Mouse (Mus musculus): ENCODE results near the gene Foxd1. TPM values are rescaled to one million over a fixed set of nuclear protein-coding genes. Genes with fewer than 3 reads are reported as not detected.

Foxd1 gene
- polyA plus RNA-seq, 1 experiment: 1.0 TPM

- Histone ChIP-seq H3K27ac (ENCODE audit: insufficient read depth, low read length) (no peak overlapping the region), H3K4me1 (ENCODE audit: control insufficient read depth, insufficient read depth, low read length) (no peaks in the 10 kb centered on the region), H3K4me3 (ENCODE audit: insufficient read depth, low read length) (no peak overlapping the region)
- TF ChIP-seq POLR2A (IDR thresholded peaks at IDR 0.05; ENCODE audit: extremely low read depth, insufficient read depth, low read length): no peak
- TF ChIP-seq CTCF (IDR thresholded peaks at IDR 0.05; ENCODE audit: extremely low read depth, insufficient read depth, low read length): no peak
Measured at GRCm38 (mm10) chr13:98352381-98352975, 1.6 kb upstream of the Foxd1 start.

- Histone ChIP-seq H3K4me3 (ENCODE audit: insufficient read depth, low read length) (0 out of 2 replicates have a peak overlapping the region, but pooled peaks have one; percentile 15), H3K4me1 (ENCODE audit: control insufficient read depth, insufficient read depth, low read length) (no peaks in the 10 kb centered on the region), H3K27ac (ENCODE audit: insufficient read depth, low read length) (no peak overlapping the region)
- TF ChIP-seq CTCF (IDR thresholded peaks at IDR 0.05; ENCODE audit: extremely low read depth, insufficient read depth, low read length): no peak
- TF ChIP-seq POLR2A (IDR thresholded peaks at IDR 0.05; ENCODE audit: extremely low read depth, insufficient read depth, low read length): no peak
Measured at GRCm38 (mm10) chr13:98353709-98354089, 343 bp upstream of the Foxd1 start.

- 0 out of 2 replicates have a peak overlapping the region, but pooled peaks have one; percentile 15 for H3K4me3 ChIP-seq (ENCODE audit: insufficient read depth, low read length)
Measured at GRCm38 (mm10) chr13:98354871-98355558, 973 bp downstream of the Foxd1 start.

GRCm38 (mm10) chr13:98355559-98356111 is 1.6 kb downstream of the Foxd1 start:
- Histone ChIP-seq H3K4me3 (ENCODE audit: insufficient read depth, low read length) (no peak overlapping the region), H3K4me1 (ENCODE audit: control insufficient read depth, insufficient read depth, low read length) (no peaks in the 10 kb centered on the region), H3K27ac (ENCODE audit: insufficient read depth, low read length) (no peak overlapping the region)
- TF ChIP-seq POLR2A (IDR thresholded peaks at IDR 0.05; ENCODE audit: extremely low read depth, insufficient read depth, low read length) (no peak), CTCF (IDR thresholded peaks at IDR 0.05; ENCODE audit: extremely low read depth, insufficient read depth, low read length) (no peak)

More at GRCm38 (mm10) chr13:98354871-98355558, 973 bp downstream of the Foxd1 start:
- TF ChIP-seq POLR2A (IDR thresholded peaks at IDR 0.05; ENCODE audit: extremely low read depth, insufficient read depth, low read length) (no peak), CTCF (IDR thresholded peaks at IDR 0.05; ENCODE audit: extremely low read depth, insufficient read depth, low read length) (no peak)
- no peaks in the 10 kb centered on the region for H3K4me1 ChIP-seq (ENCODE audit: control insufficient read depth, insufficient read depth, low read length)
- H3K27ac ChIP-seq (ENCODE audit: insufficient read depth, low read length): no peak overlapping the region; the same call in 1 of the 2 replicates

GRCm38 (mm10) chr13:98356176-98356972 is 2.3 kb downstream of the Foxd1 start:
- TF ChIP-seq CTCF (IDR thresholded peaks at IDR 0.05; ENCODE audit: extremely low read depth, insufficient read depth, low read length) (no peak), POLR2A (IDR thresholded peaks at IDR 0.05; ENCODE audit: extremely low read depth, insufficient read depth, low read length) (no peak)
- H3K4me1 ChIP-seq (ENCODE audit: control insufficient read depth, insufficient read depth, low read length): no peaks in the 10 kb centered on the region
- H3K27ac ChIP-seq (ENCODE audit: insufficient read depth, low read length): no peak overlapping the region
- no peak overlapping the region for H3K4me3 ChIP-seq (ENCODE audit: insufficient read depth, low read length)

GRCm38 (mm10) chr13:98356973-98357425 is 3.0 kb downstream of the Foxd1 start:
- H3K4me3 ChIP-seq (ENCODE audit: insufficient read depth, low read length): no peak overlapping the region
- TF ChIP-seq POLR2A (IDR thresholded peaks at IDR 0.05; ENCODE audit: extremely low read depth, insufficient read depth, low read length) (no peak), CTCF (IDR thresholded peaks at IDR 0.05; ENCODE audit: extremely low read depth, insufficient read depth, low read length) (no peak)

DNA sequence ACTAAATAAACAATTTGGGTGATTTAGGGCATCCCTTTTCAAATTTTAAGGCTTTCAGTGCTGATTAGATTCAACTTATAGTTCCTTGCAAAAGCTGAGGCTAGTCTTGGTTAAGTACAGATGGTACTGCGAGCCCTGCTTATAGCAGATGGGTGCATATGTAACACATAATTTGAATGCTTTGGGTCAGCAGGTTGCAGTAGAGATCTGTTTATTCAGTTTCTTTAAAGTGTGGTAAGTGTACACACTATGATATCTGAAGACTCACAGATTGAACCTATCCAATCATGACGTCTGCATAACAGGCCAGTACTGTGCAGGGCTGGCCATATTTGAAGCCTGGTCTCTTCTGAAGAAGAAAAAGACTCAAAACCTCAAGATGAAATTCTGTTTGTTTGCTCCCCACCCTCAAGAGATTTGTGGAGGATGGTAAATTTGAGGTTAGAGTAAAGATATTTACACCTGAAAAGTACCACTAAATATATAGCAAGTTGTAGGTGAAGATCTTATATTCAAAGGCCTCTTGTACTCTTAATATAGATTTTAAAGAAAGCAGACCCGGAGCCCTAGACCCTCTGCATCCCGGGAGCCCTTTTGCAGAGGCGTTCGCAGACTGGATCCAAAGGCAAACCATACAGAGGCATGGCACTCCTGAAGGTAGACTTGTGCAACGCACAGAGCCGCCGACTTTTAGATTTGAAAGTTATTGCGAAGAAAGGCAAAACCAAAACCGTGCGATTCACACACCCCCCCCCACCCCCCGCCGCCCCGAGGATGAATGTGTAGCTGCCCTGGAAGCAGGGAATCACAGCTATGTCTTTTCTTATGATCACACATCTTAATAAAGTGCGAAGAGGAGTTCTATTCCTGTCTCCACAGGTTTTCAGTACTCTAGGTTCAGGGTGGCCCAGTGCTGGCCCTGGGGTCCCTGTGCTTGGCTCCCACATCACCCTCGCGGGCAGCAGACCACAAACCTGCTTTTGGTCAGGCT is 3.7 kb downstream of the Foxd1 start:
- Histone ChIP-seq H3K27ac (ENCODE audit: insufficient read depth, low read length) (no peak overlapping the region), H3K4me1 (ENCODE audit: control insufficient read depth, insufficient read depth, low read length) (no peaks in the 10 kb centered on the region), H3K4me3 (ENCODE audit: insufficient read depth, low read length) (no peak overlapping the region)
- no peak for TF ChIP-seq CTCF (IDR thresholded peaks at IDR 0.05; ENCODE audit: extremely low read depth, insufficient read depth, low read length)
- TF ChIP-seq POLR2A (IDR thresholded peaks at IDR 0.05; ENCODE audit: extremely low read depth, insufficient read depth, low read length): no peak

More at GRCm38 (mm10) chr13:98356973-98357425, 3.0 kb downstream of the Foxd1 start:
- Histone ChIP-seq H3K4me1 (ENCODE audit: control insufficient read depth, insufficient read depth, low read length) (no peaks in the 10 kb centered on the region), H3K27ac (ENCODE audit: insufficient read depth, low read length) (no peak overlapping the region)

DNA sequence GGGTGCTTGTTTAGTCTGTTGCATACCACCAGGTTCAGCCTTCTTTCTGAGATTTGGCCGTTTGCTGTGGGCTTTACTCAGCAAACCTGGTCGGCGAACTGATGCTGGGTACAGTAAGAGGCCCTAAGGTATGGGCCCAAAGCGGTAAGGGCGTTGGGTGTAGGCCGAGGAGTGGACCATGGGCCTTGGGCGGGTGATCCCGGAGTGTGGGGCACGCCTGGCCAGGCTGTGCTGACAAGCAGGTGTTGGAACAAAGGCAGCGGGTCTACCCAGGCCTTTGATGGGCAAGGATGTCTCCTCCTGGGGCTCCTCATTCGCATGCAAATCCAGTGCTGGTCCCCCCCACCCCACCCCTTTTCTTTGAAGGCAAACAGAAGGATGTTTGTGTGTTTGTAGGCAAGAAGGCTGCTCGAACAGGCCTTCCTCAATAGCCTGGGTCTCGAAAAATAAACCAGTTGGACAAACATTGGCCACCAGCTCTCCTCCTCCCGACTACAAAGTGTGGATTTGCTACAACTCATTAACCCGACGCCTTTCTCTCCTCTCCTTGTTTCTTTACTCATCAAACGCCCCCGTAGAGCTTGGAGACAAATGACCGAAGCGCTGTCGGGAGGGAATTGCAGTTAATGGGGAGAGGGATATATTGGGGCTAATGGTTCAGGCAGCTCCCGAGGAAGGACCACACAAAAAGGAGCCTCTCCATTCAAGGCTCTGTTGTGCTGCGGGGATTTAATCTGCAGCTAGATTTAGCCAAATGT is 4.6 kb downstream of the Foxd1 start:
- TF ChIP-seq POLR2A (IDR thresholded peaks at IDR 0.05; ENCODE audit: extremely low read depth, insufficient read depth, low read length): no peak
- TF ChIP-seq CTCF (IDR thresholded peaks at IDR 0.05; ENCODE audit: extremely low read depth, insufficient read depth, low read length): no peak
- Histone ChIP-seq H3K4me1 (ENCODE audit: control insufficient read depth, insufficient read depth, low read length) (no peaks in the 10 kb centered on the region), H3K4me3 (ENCODE audit: insufficient read depth, low read length) (no peak overlapping the region), H3K27ac (ENCODE audit: insufficient read depth, low read length) (no peak overlapping the region)
